Mouse (Mus musculus): ENCODE measurements around the gene Foxp3. TPM values are rescaled to one million over a fixed set of nuclear protein-coding genes. Genes with fewer than 3 reads are reported as not detected.

Foxp3 gene
- polyA plus RNA-seq, 1 experiment from 2014 or later = not detected

- Histone ChIP-seq H3K4me3 (replicated peaks; ENCODE audit: low read length) (no peak overlapping the region), H3K9me3 (replicated peaks; ENCODE audit: control insufficient read depth, low read length) (no peaks in the 10 kb centered on the region), H3K27ac (ENCODE audit: low read length) (no peak overlapping the region), H3K4me2 (ENCODE audit: low read depth, low read length) (no peak overlapping the region), H3K9ac (ENCODE audit: low read length) (no peak overlapping the region), H3K36me3 (ENCODE audit: control insufficient read depth, insufficient read depth, low read length) (no peaks in the 10 kb centered on the region), H3K4me1 (ENCODE audit: control insufficient read depth, insufficient read depth, low read length) (no peaks in the 10 kb centered on the region), H3K27me3 (ENCODE audit: control insufficient read depth, insufficient read depth, low read length) (peaks cover 5% of the 10 kb centered on the region; the same call in 1 of the 2 replicates)
- WGBS = 26% methylated on average over 12 of the region's 12 CpGs
- ATAC-seq (ENCODE audit: insufficient read depth, low FRiP score) = no peak
These were observed 67.3 kb downstream of the Foxp3 start for GRCm38 (mm10) chrX:7640785-7641184.

Other genes with a start within 250 kb of the Foxp3 start
- 0.46 and 0.56 TPM in 2 replicates for gene Usp27x, start 197.8 kb upstream of the Foxp3 start, polyA plus RNA-seq (2015; fragmentation: Nextera tagmentation; extraction: Ambion mirVana)
- gene Ppp1r3f, start 639 bp downstream of the Foxp3 start, polyA plus RNA-seq (2015; fragmentation: Nextera tagmentation; extraction: Ambion mirVana) = 0.89 and 1.4 TPM in 2 replicates
- gene Ccdc22, start 31.9 kb downstream of the Foxp3 start, polyA plus RNA-seq (2015; fragmentation: Nextera tagmentation; extraction: Ambion mirVana) = 28.5 and 29.6 TPM in 2 replicates
- 0.05 TPM in 1 of 2 replicates, not detected in the other for gene Cacna1f, start 33.4 kb downstream of the Foxp3 start, polyA plus RNA-seq (2015; fragmentation: Nextera tagmentation; extraction: Ambion mirVana)
- 9.8 and 10.3 TPM in 2 replicates for gene Syp, start 64.8 kb downstream of the Foxp3 start, polyA plus RNA-seq (2015; fragmentation: Nextera tagmentation; extraction: Ambion mirVana)
- gene Prickle3, start 83.6 kb downstream of the Foxp3 start, polyA plus RNA-seq (2015; fragmentation: Nextera tagmentation; extraction: Ambion mirVana) = 11.1 and 12.7 TPM in 2 replicates
- 233 and 283 TPM in 2 replicates for gene Plp2, start 97.7 kb downstream of the Foxp3 start, polyA plus RNA-seq (2015; fragmentation: Nextera tagmentation; extraction: Ambion mirVana)
- gene Magix, start 107.6 kb downstream of the Foxp3 start, polyA plus RNA-seq (2015; fragmentation: Nextera tagmentation; extraction: Ambion mirVana) = 0.80 and 0.87 TPM in 2 replicates
- 37.9 and 38.4 TPM in 2 replicates for gene Gpkow, start 123.5 kb downstream of the Foxp3 start, polyA plus RNA-seq (2015; fragmentation: Nextera tagmentation; extraction: Ambion mirVana)
- 36.5 and 36.7 TPM in 2 replicates for gene Wdr45, start 140.7 kb downstream of the Foxp3 start, polyA plus RNA-seq (2015; fragmentation: Nextera tagmentation; extraction: Ambion mirVana)
- not detected in 2 replicates for gene Gm45208, start 148.6 kb downstream of the Foxp3 start, polyA plus RNA-seq (2015; fragmentation: Nextera tagmentation; extraction: Ambion mirVana)
- 59.4 and 63.1 TPM in 2 replicates for gene Praf2, start 154.8 kb downstream of the Foxp3 start, polyA plus RNA-seq (2015; fragmentation: Nextera tagmentation; extraction: Ambion mirVana)
- gene Ccdc120, start 177.3 kb downstream of the Foxp3 start, polyA plus RNA-seq (2015; fragmentation: Nextera tagmentation; extraction: Ambion mirVana) = 17.9 and 18.2 TPM in 2 replicates
- gene Tfe3, start 188.9 kb downstream of the Foxp3 start, polyA plus RNA-seq (2015; fragmentation: Nextera tagmentation; extraction: Ambion mirVana) = 21.7 and 25.2 TPM in 2 replicates
- 42.4 and 47.8 TPM in 2 replicates for gene Gripap1, start 216.1 kb downstream of the Foxp3 start, polyA plus RNA-seq (2015; fragmentation: Nextera tagmentation; extraction: Ambion mirVana)
- 1.7 and 2.0 TPM in 2 replicates for gene Kcnd1, start 248.6 kb downstream of the Foxp3 start, polyA plus RNA-seq (2015; fragmentation: Nextera tagmentation; extraction: Ambion mirVana)